Mouse (Mus musculus) liver, embryonic 16.5 days (tissue): ENCODE data around the gene Thrb. TPM values are rescaled to one million over a fixed set of nuclear protein-coding genes. Genes with fewer than 3 reads are reported as not detected.

ENCODE experiments used
- ATAC-seq: fragments of 200-750 bp; cut with Nextera tagmentation; 2 replicates; pipeline ENCODE4 v1.8.0; 2017; ENCODE audit warnings: low read depth, mild to moderate bottlenecking, moderate number of reproducible peaks, moderate library complexity
- H3K27ac ChIP-seq: fragments of 300-500 bp; sonication (generic); 2 replicates; pipeline ENCODE4 v1.5.1; 2014; ENCODE audit warnings: mild to moderate bottlenecking, low read length
- H3K27me3 ChIP-seq: fragments of 300-500 bp; sonication (generic); 2 replicates; pipeline ENCODE4 v1.6.1; 2014; ENCODE audit warnings: low read depth, low read length, mixed read lengths; ENCODE audit not compliant: control insufficient read depth, insufficient read depth
- H3K36me3 ChIP-seq: fragments of 300-500 bp; sonication (generic); 2 replicates; pipeline ENCODE4 v1.6.1; 2014; ENCODE audit warnings: mild to moderate bottlenecking; ENCODE audit not compliant: control insufficient read depth, insufficient read depth
- H3K4me1 ChIP-seq: fragments of 300-500 bp; sonication (generic); 2 replicates; pipeline ENCODE4 v1.6.1; 2014; ENCODE audit warnings: low read depth, low read length, mixed read lengths; ENCODE audit not compliant: control insufficient read depth
- H3K4me2 ChIP-seq: fragments of 300-500 bp; sonication (generic); 2 replicates; pipeline ENCODE4 v1.6.1; 2014; ENCODE audit warnings: low read depth, low read length, mixed read lengths
- H3K4me3 ChIP-seq: fragments of 300-500 bp; sonication (generic); 2 replicates; pipeline ENCODE4 v1.5.1; 2014; ENCODE audit warnings: low read depth, mild to moderate bottlenecking, low read length
- H3K9ac ChIP-seq: fragments of 300-500 bp; sonication (generic); 2 replicates; pipeline ENCODE4 v1.6.1; 2014; ENCODE audit warnings: low read depth, low read length
- H3K9me3 ChIP-seq: fragments of 300-500 bp; sonication (generic); replicated peaks from 2 replicates; pipeline ENCODE4 v1.6.1; 2016; ENCODE audit warnings: low read length; ENCODE audit not compliant: control insufficient read depth
- WGBS: fragments of 180-500 bp; shearing (Covaris S2); extraction: QIAGEN DNeasy Blood & Tissue Kit; methylation state at CpG from one replicate; pipeline ENCODE4 v1.1.7; 2014; ENCODE audit not compliant: insufficient replicate concordance; 5-methylcytosine and 5-hydroxymethylcytosine counted together
- polyA plus RNA-seq: library from polyadenylated mRNA; unstranded; fragments of >200 nt; fragmentation: Nextera tagmentation; extraction: Ambion mirVana; gene quantifications from 2 replicates; pipeline ENCODE4 v1.2.1, GENCODE M21; 2015

The Thrb gene
- polyA plus RNA-seq, 1 experiment from 2014 or later = 6.0 TPM

- WGBS = 42% methylated on average over 3 of the region's 3 CpGs
- no peak overlapping the region for H3K27ac ChIP-seq
Observed at GRCm38 (mm10) chr14:17983390-17983789, 323.3 kb downstream of the Thrb start.

GRCm38 (mm10) chr14:17983839-17984238, 323.8 kb downstream of the Thrb start:
- Histone ChIP-seq H3K4me1 (no peaks in the 10 kb centered on the region), H3K9ac (no peak overlapping the region), H3K9me3 (no peaks in the 10 kb centered on the region), H3K4me2 (no peak overlapping the region), H3K4me3 (no peak overlapping the region), H3K36me3 (no peaks in the 10 kb centered on the region), H3K27me3 (no peaks in the 10 kb centered on the region), H3K27ac (no peak overlapping the region)
- no peak for ATAC-seq
- 50% methylated on average over 6 of the region's 6 CpGs for WGBS

More at GRCm38 (mm10) chr14:17983390-17983789, 323.3 kb downstream of the Thrb start:
- H3K9me3 ChIP-seq = no peaks in the 10 kb centered on the region
- H3K9ac ChIP-seq = no peak overlapping the region
- H3K27me3 ChIP-seq = no peaks in the 10 kb centered on the region
- H3K4me3 ChIP-seq = no peak overlapping the region
- H3K4me1 ChIP-seq = no peaks in the 10 kb centered on the region
- no peak for ATAC-seq
- H3K36me3 ChIP-seq = no peaks in the 10 kb centered on the region
- H3K4me2 ChIP-seq = no peak overlapping the region

- Histone ChIP-seq H3K27me3 (no peaks in the 10 kb centered on the region), H3K4me1 (no peaks in the 10 kb centered on the region), H3K36me3 (no peaks in the 10 kb centered on the region), H3K27ac (no peak overlapping the region), H3K9ac (no peak overlapping the region), H3K4me2 (no peak overlapping the region), H3K9me3 (no peaks in the 10 kb centered on the region), H3K4me3 (no peak overlapping the region)
- ATAC-seq = no peak
- 36% methylated on average over 2 of the region's 2 CpGs for WGBS
Observed at GRCm38 (mm10) chr14:17988580-17988979, 328.5 kb downstream of the Thrb start.

- Histone ChIP-seq H3K27me3 (no peaks in the 10 kb centered on the region), H3K27ac (no peak overlapping the region), H3K4me1 (no peaks in the 10 kb centered on the region), H3K36me3 (no peaks in the 10 kb centered on the region), H3K9ac (no peak overlapping the region), H3K4me2 (no peak overlapping the region), H3K9me3 (no peaks in the 10 kb centered on the region), H3K4me3 (no peak overlapping the region)
- ATAC-seq = no peak
- 51% methylated on average over 4 of the region's 4 CpGs for WGBS
Observed at GRCm38 (mm10) chr14:17989182-17989581, 329.1 kb downstream of the Thrb start.

- Histone ChIP-seq H3K4me1 (no peaks in the 10 kb centered on the region), H3K27me3 (no peaks in the 10 kb centered on the region), H3K27ac (no peak overlapping the region), H3K4me3 (no peak overlapping the region), H3K4me2 (no peak overlapping the region), H3K36me3 (no peaks in the 10 kb centered on the region), H3K9ac (no peak overlapping the region), H3K9me3 (no peaks in the 10 kb centered on the region)
- WGBS = 53% methylated on average over 2 of the region's 2 CpGs
- no peak for ATAC-seq
Observed at GRCm38 (mm10) chr14:17990186-17990585, 330.1 kb downstream of the Thrb start.

GRCm38 (mm10) chr14:18001886-18002285, 341.8 kb downstream of the Thrb start:
- no peaks in the 10 kb centered on the region for H3K27me3 ChIP-seq
- no peak overlapping the region for H3K4me3 ChIP-seq
- H3K4me1 ChIP-seq = no peaks in the 10 kb centered on the region
- H3K4me2 ChIP-seq = no peak overlapping the region
- peak; percentile 32; the same call in 1 of the 2 replicates for ATAC-seq
- WGBS = 18% methylated on average over 2 of the region's 2 CpGs
- H3K36me3 ChIP-seq = no peaks in the 10 kb centered on the region
- no peaks in the 10 kb centered on the region for H3K9me3 ChIP-seq
- H3K27ac ChIP-seq = no peak overlapping the region
- H3K9ac ChIP-seq = no peak overlapping the region

- Histone ChIP-seq H3K4me3 (no peak overlapping the region), H3K9ac (no peak overlapping the region), H3K4me1 (no peaks in the 10 kb centered on the region), H3K9me3 (no peaks in the 10 kb centered on the region), H3K27me3 (no peaks in the 10 kb centered on the region), H3K4me2 (no peak overlapping the region), H3K36me3 (no peaks in the 10 kb centered on the region), H3K27ac (no peak overlapping the region)
- ATAC-seq = no peak
- WGBS = 54% methylated on average over 1 of the region's 1 CpGs
Observed at GRCm38 (mm10) chr14:18003686-18004085, 343.6 kb downstream of the Thrb start.

- H3K27ac ChIP-seq = no peak overlapping the region
- H3K9ac ChIP-seq = no peak overlapping the region
- no peak overlapping the region for H3K4me3 ChIP-seq
- 69% methylated on average over 3 of the region's 3 CpGs for WGBS
- no peak for ATAC-seq
- H3K4me1 ChIP-seq = no peaks in the 10 kb centered on the region
- no peaks in the 10 kb centered on the region for H3K9me3 ChIP-seq
- H3K36me3 ChIP-seq = no peaks in the 10 kb centered on the region
- H3K4me2 ChIP-seq = no peak overlapping the region
- no peaks in the 10 kb centered on the region for H3K27me3 ChIP-seq
Observed at GRCm38 (mm10) chr14:18008524-18008923, 348.5 kb downstream of the Thrb start.

- H3K4me3 ChIP-seq = no peak overlapping the region
- no peak overlapping the region for H3K27ac ChIP-seq
- no peaks in the 10 kb centered on the region for H3K9me3 ChIP-seq
- H3K9ac ChIP-seq = no peak overlapping the region
- H3K4me2 ChIP-seq = no peak overlapping the region
- no peak for ATAC-seq
- no peaks in the 10 kb centered on the region for H3K27me3 ChIP-seq
- no peaks in the 10 kb centered on the region for H3K36me3 ChIP-seq
- H3K4me1 ChIP-seq = no peaks in the 10 kb centered on the region
- 71% methylated on average over 5 of the region's 5 CpGs for WGBS
Observed at GRCm38 (mm10) chr14:18016604-18017003, 356.5 kb downstream of the Thrb start.
